Mouse (Mus musculus) kidney, adult 2 months (tissue): ENCODE data around the gene Rab6b. TPM values are rescaled to one million over a fixed set of nuclear protein-coding genes. Genes with fewer than 3 reads are reported as not detected.

Source experiments
- DNase-seq: peaks from one replicate; pipeline ENCODE4 v3.0.0; 2021
- H3K27ac ChIP-seq: fragments of 200-500 bp; 2 replicates; pipeline ENCODE4 v1.5.1; 2012; ENCODE audit warnings: low read depth, low read length, control low read depth, inconsistent platforms; ENCODE audit not compliant: insufficient read depth
- H3K27me3 ChIP-seq: fragments of 200-500 bp; replicated peaks from 2 replicates; pipeline ENCODE4 v1.6.1; 2012; ENCODE audit warnings: mild to moderate bottlenecking, moderate library complexity, low read length, inconsistent platforms; ENCODE audit not compliant: control insufficient read depth, insufficient read depth
- H3K36me3 ChIP-seq: fragments of 200-500 bp; 2 replicates; pipeline ENCODE4 v1.6.1; 2012; ENCODE audit warnings: mild to moderate bottlenecking, moderate library complexity, low read length, inconsistent platforms; ENCODE audit not compliant: control insufficient read depth, insufficient read depth
- H3K4me1 ChIP-seq: fragments of 200-500 bp; 2 replicates; pipeline ENCODE4 v1.6.1; 2011; ENCODE audit warnings: low read length; ENCODE audit not compliant: control insufficient read depth, insufficient read depth
- H3K4me3 ChIP-seq: fragments of 200-500 bp; 2 replicates; pipeline ENCODE4 v1.5.1; 2011; ENCODE audit warnings: mild to moderate bottlenecking, low read depth, low read length, control low read depth; ENCODE audit not compliant: insufficient read depth
- CTCF ChIP-seq: fragments of 200-500 bp; conservative IDR thresholded peaks from 2 replicates; pipeline ENCODE4 v1.5.1; 2011; ENCODE audit warnings: low read depth, mild to moderate bottlenecking, control low read depth, low read length, moderate library complexity, mixed read lengths; ENCODE audit not compliant: insufficient read depth, insufficient read length
- POLR2A ChIP-seq: fragments of 200-500 bp; IDR thresholded peaks from one replicate; pipeline ENCODE4 v1.6.1; 2011; ENCODE audit warnings: low read depth, low read length, control low read depth
- WGBS: fragments of 180-500 bp; shearing (Covaris S2); methylation state at CpG from one replicate; pipeline ENCODE4 v1.1.7; 2018; 5-methylcytosine and 5-hydroxymethylcytosine counted together
- polyA plus RNA-seq: library from polyadenylated mRNA; depleted of rRNA; stranded (reverse); fragments of >200 nt; gene quantifications from 2 replicates; pipeline ENCODE4 v1.2.3, GENCODE M21; 2012; rRNA removed

Gene Rab6b
- polyA plus RNA-seq, 1 experiment, result 3.8 TPM

- no peak for DNase-seq
- H3K4me1 ChIP-seq, result no peaks in the 10 kb centered on the region; the same call in 1 of the 2 replicates
- 90% methylated on average over 7 of the region's 7 CpGs for WGBS
- H3K36me3 ChIP-seq, result no peaks in the 10 kb centered on the region
- no peak overlapping the region for H3K4me3 ChIP-seq
- H3K27ac ChIP-seq, result no peak overlapping the region
- no peaks in the 10 kb centered on the region for H3K27me3 ChIP-seq
- no peak for TF ChIP-seq CTCF
- no peak for TF ChIP-seq POLR2A
Observed at GRCm38 (mm10) chr9:103232232-103233005, 120.8 kb downstream of the Rab6b start.

GRCm38 (mm10) chr9:103233006-103233395, 121.4 kb downstream of the Rab6b start:
- no peak for DNase-seq
- Histone ChIP-seq H3K36me3 (no peaks in the 10 kb centered on the region), H3K27me3 (no peaks in the 10 kb centered on the region), H3K4me1 (no peaks in the 10 kb centered on the region; the same call in 1 of the 2 replicates), H3K4me3 (no peak overlapping the region), H3K27ac (no peak overlapping the region)
- TF ChIP-seq POLR2A (no peak), CTCF (no peak)
- WGBS, result 76% methylated on average over 7 of the region's 7 CpGs

- no peaks in the 10 kb centered on the region for H3K36me3 ChIP-seq
- WGBS, result 80% methylated on average over 7 of the region's 7 CpGs
- no peaks in the 10 kb centered on the region for H3K27me3 ChIP-seq
- H3K4me1 ChIP-seq, result no peaks in the 10 kb centered on the region; the same call in 1 of the 2 replicates
- TF ChIP-seq CTCF, result no peak
- no peak for TF ChIP-seq POLR2A
- no peak overlapping the region for H3K4me3 ChIP-seq
- DNase-seq, result no peak
- H3K27ac ChIP-seq, result no peak overlapping the region
Observed at GRCm38 (mm10) chr9:103234059-103234458, 122.5 kb downstream of the Rab6b start.

GRCm38 (mm10) chr9:103234565-103235165, 123.1 kb downstream of the Rab6b start:
- H3K27ac ChIP-seq, result no peak overlapping the region
- H3K4me1 ChIP-seq, result no peaks in the 10 kb centered on the region; the same call in 1 of the 2 replicates
- no peak overlapping the region for H3K4me3 ChIP-seq
- no peak for TF ChIP-seq POLR2A
- TF ChIP-seq CTCF, result no peak
- no peaks in the 10 kb centered on the region for H3K36me3 ChIP-seq
- WGBS, result 69% methylated on average over 7 of the region's 7 CpGs
- DNase-seq, result peak; percentile 7
- H3K27me3 ChIP-seq, result no peaks in the 10 kb centered on the region

Other genes starting within 250 kb of the Rab6b start
- gene Slco2a1, start 123.1 kb upstream of the Rab6b start, polyA plus RNA-seq, result 23.6 and 30.1 TPM in 2 replicates
- 35.4 and 44.4 TPM in 2 replicates for gene Srprb, start 90.3 kb downstream of the Rab6b start, polyA plus RNA-seq
- not detected in 2 replicates for gene Gm20425, start 118.5 kb downstream of the Rab6b start, polyA plus RNA-seq
- gene Trf, start 118.7 kb downstream of the Rab6b start, polyA plus RNA-seq, result 147 TPM in 2 replicates
- 0.05 and 0.08 TPM in 2 replicates for gene 1300017J02Rik, start 193.3 kb downstream of the Rab6b start, polyA plus RNA-seq
- 4.4 and 4.7 TPM in 2 replicates for gene Topbp1, start 193.4 kb downstream of the Rab6b start, polyA plus RNA-seq